Mouse (Mus musculus) midbrain, embryonic 16.5 days (tissue): Measurements from ENCODE around the gene Gmppa. TPM values are rescaled to one million over a fixed set of nuclear protein-coding genes. Genes with fewer than 3 reads are reported as not detected.
A peak's percentile ranks its signal among the peaks of the same experiment; 100 is the strongest.

Source experiments
- ATAC-seq: fragments of 200-750 bp; cut with Nextera tagmentation; 2 replicates; pipeline ENCODE4 v1.8.0; 2017; ENCODE audit warnings: moderate TSS enrichment
- H3K27ac ChIP-seq: fragments of 300-500 bp; sonication (generic); 2 replicates; pipeline ENCODE4 v1.5.1; 2014; ENCODE audit warnings: mild to moderate bottlenecking, low read length, mixed read lengths
- H3K27me3 ChIP-seq: fragments of 300-500 bp; sonication (generic); 2 replicates; pipeline ENCODE4 v1.6.1; 2014; ENCODE audit warnings: low read depth, low read length, mixed read lengths; ENCODE audit not compliant: control insufficient read depth, insufficient read depth
- H3K36me3 ChIP-seq: fragments of 300-500 bp; sonication (generic); 2 replicates; pipeline ENCODE4 v1.6.1; 2014; ENCODE audit warnings: mild to moderate bottlenecking, low read length, moderate library complexity, mixed read lengths; ENCODE audit not compliant: control insufficient read depth, insufficient read depth
- H3K4me1 ChIP-seq: fragments of 300-500 bp; sonication (generic); 2 replicates; pipeline ENCODE4 v1.6.1; 2014; ENCODE audit warnings: mild to moderate bottlenecking, low read length, mixed read lengths; ENCODE audit not compliant: control insufficient read depth, insufficient read depth
- H3K4me2 ChIP-seq: fragments of 300-500 bp; sonication (generic); 2 replicates; pipeline ENCODE4 v1.6.1; 2014; ENCODE audit warnings: mild to moderate bottlenecking, low read length, mixed read lengths
- H3K4me3 ChIP-seq: fragments of 300-500 bp; sonication (generic); 2 replicates; pipeline ENCODE4 v1.5.1; 2014; ENCODE audit warnings: low read depth, mild to moderate bottlenecking, low read length, moderate library complexity, mixed read lengths
- H3K9ac ChIP-seq: fragments of 300-500 bp; sonication (generic); 2 replicates; pipeline ENCODE4 v1.6.1; 2014; ENCODE audit warnings: low read depth, low read length, mixed read lengths
- H3K9me3 ChIP-seq: fragments of 300-500 bp; sonication (generic); replicated peaks from 2 replicates; pipeline ENCODE4 v1.6.1; 2014; ENCODE audit warnings: mild to moderate bottlenecking, low read length, mixed read lengths; ENCODE audit not compliant: control insufficient read depth, poor library complexity, severe bottlenecking
- WGBS: fragments of 180-500 bp; shearing (Covaris S2); extraction: QIAGEN DNeasy Blood & Tissue Kit; methylation state at CpG from one replicate; pipeline ENCODE4 v1.1.7; 2014; 5-methylcytosine and 5-hydroxymethylcytosine counted together
- polyA plus RNA-seq: library from polyadenylated mRNA; unstranded; fragments of >200 nt; fragmentation: Nextera tagmentation; extraction: Ambion mirVana; gene quantifications from 2 replicates; pipeline ENCODE4 v1.2.1, GENCODE M21; 2015

The Gmppa gene
- polyA plus RNA-seq, 1 experiment from 2014 or later = 81.3 TPM

DNA sequence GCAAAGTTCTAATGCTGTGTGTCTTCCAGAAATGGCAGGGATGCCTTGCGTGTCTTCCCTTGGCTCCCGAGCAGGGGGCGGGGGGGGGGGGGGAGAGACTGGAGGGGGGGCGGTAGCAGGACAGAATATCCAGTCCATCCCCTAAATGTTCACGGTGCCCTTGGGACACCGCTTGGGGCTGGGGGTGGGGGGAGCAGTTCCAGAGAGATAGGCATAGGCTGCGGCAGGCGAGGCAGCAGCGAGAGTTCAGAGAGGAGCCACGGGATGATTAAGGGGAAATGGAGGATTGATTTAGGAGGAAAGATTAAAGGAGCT, 21.9 kb downstream of the Gmppa start:
- H3K27me3 ChIP-seq = no peaks in the 10 kb centered on the region
- peaks cover 28% of the 10 kb centered on the region for H3K4me1 ChIP-seq
- peak overlapping the region; percentile 78 for H3K27ac ChIP-seq
- peak overlapping the region; percentile 58 for H3K9ac ChIP-seq
- under 1% methylated on average over 7 of the region's 10 CpGs for WGBS
- peak overlapping the region; percentile 56 for H3K4me2 ChIP-seq
- no peak overlapping the region; the same call in 1 of the 2 replicates for H3K4me3 ChIP-seq
- peak; percentile 40 for ATAC-seq
- H3K9me3 ChIP-seq = no peaks in the 10 kb centered on the region
- H3K36me3 ChIP-seq = no peaks in the 10 kb centered on the region

DNA sequence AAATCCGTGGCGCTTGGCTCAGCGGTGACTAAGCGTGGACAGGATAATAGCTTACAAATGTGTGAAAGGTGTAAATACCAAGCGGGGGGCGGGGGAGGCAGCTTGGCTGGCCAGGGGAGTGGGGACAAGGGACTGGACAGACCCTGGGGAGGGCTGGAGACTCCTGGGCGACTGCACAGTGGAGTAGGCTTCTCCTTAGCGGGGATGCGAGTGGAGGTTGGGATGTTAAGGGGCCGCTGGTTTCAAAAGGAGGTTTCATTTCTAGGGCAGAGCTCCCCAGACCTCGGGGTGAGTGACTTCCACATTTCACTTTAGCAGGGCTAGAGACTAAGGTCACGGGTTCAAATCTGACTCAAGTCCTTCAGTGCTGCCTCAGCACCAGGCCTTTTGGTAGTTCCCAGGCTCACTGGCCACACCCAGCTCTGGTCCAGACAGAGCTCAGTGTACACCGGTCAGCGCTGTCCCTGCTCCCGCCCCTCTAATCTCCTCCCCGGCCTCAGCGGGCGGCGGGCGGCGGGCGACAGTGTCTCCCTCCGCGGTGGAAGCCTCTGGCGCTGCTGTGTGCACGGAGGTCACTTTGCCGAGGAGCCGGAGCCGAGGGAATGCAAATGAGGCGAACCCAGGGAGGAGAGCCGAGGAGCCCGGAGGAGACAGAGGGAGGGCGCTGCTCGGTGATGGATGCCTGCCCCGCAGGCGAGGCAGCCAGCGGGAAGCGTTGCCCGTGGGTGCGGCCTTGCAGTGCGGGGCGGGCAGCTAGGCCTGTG, 22.5 kb downstream of the Gmppa start:
- Histone ChIP-seq H3K9me3 (no peaks in the 10 kb centered on the region), H3K36me3 (no peaks in the 10 kb centered on the region), H3K4me3 (peak overlapping the region; percentile 28), H3K27me3 (no peaks in the 10 kb centered on the region), H3K9ac (peak overlapping the region; percentile 58), H3K4me1 (peaks cover 28% of the 10 kb centered on the region), H3K27ac (peak overlapping the region; percentile 78), H3K4me2 (peak overlapping the region; percentile 56)
- WGBS = 3% methylated on average over 41 of the region's 42 CpGs
- ATAC-seq = peak; percentile 69

GRCm38 (mm10) chr1:75458789-75459684, 23.3 kb downstream of the Gmppa start:
- Histone ChIP-seq H3K4me2 (peak overlapping the region; percentile 56), H3K36me3 (no peaks in the 10 kb centered on the region), H3K4me1 (peaks cover 32% of the 10 kb centered on the region), H3K27me3 (no peaks in the 10 kb centered on the region), H3K9ac (peak overlapping the region; percentile 58), H3K9me3 (no peaks in the 10 kb centered on the region), H3K4me3 (peak overlapping the region; percentile 28), H3K27ac (peak overlapping the region; percentile 78)
- 16% methylated on average over 23 of the region's 23 CpGs for WGBS
- no peak for ATAC-seq

GRCm38 (mm10) chr1:75460297-75460696, 24.6 kb downstream of the Gmppa start:
- H3K36me3 ChIP-seq = no peaks in the 10 kb centered on the region
- no peaks in the 10 kb centered on the region for H3K9me3 ChIP-seq
- WGBS = 70% methylated on average over 7 of the region's 7 CpGs
- H3K27ac ChIP-seq = no peak overlapping the region
- H3K9ac ChIP-seq = no peak overlapping the region
- no peak overlapping the region for H3K4me2 ChIP-seq
- peaks cover 32% of the 10 kb centered on the region for H3K4me1 ChIP-seq
- no peak overlapping the region for H3K4me3 ChIP-seq
- H3K27me3 ChIP-seq = no peaks in the 10 kb centered on the region
- ATAC-seq = no peak

- H3K4me3 ChIP-seq = no peak overlapping the region
- H3K36me3 ChIP-seq = no peaks in the 10 kb centered on the region
- no peaks in the 10 kb centered on the region for H3K9me3 ChIP-seq
- H3K27ac ChIP-seq = 0 out of 2 replicates have a peak overlapping the region, but pooled peaks have one; percentile 0
- H3K27me3 ChIP-seq = no peaks in the 10 kb centered on the region
- no peak overlapping the region for H3K9ac ChIP-seq
- no peak for ATAC-seq
- peaks cover 28% of the 10 kb centered on the region for H3K4me1 ChIP-seq
- 42% methylated on average over 1 of the region's 1 CpGs for WGBS
- H3K4me2 ChIP-seq = no peak overlapping the region
Observed at GRCm38 (mm10) chr1:75462636-75463035, 26.9 kb downstream of the Gmppa start.

DNA sequence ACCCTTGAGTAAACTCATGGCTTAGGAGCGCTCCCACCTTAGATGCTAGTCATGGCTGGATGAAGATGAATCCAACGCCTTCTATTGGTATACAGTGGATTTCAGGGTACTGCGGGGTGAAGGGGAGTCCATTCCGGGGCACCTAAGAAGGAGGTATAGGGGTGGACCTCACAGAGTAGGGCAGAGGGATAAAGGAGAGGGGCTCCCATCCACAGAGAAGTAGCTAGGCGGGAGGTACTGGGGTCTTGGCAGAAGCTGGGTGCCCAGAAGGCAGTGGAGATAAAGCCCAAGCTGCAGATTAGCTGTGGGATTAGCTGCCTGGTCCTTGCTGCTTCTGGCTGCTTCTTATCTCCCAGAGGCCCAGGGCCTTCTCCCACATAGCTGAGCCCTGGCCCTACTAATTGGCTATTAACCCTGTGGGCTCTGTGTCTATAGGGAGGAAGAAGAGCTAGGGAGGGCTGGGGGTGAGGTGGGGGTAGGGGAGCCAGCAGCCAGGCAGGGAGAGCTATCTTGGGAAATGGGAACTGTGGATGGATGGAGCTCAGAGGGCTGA, 28.0 kb downstream of the Gmppa start:
- Histone ChIP-seq H3K36me3 (no peaks in the 10 kb centered on the region), H3K4me3 (no peak overlapping the region), H3K4me1 (peaks cover 17% of the 10 kb centered on the region), H3K27me3 (no peaks in the 10 kb centered on the region), H3K4me2 (no peak overlapping the region), H3K9me3 (no peaks in the 10 kb centered on the region), H3K27ac (peak overlapping the region; percentile 11), H3K9ac (peak overlapping the region; percentile 49)
- ATAC-seq = peak; percentile 58
- 52% methylated on average over 5 of the region's 5 CpGs for WGBS

DNA sequence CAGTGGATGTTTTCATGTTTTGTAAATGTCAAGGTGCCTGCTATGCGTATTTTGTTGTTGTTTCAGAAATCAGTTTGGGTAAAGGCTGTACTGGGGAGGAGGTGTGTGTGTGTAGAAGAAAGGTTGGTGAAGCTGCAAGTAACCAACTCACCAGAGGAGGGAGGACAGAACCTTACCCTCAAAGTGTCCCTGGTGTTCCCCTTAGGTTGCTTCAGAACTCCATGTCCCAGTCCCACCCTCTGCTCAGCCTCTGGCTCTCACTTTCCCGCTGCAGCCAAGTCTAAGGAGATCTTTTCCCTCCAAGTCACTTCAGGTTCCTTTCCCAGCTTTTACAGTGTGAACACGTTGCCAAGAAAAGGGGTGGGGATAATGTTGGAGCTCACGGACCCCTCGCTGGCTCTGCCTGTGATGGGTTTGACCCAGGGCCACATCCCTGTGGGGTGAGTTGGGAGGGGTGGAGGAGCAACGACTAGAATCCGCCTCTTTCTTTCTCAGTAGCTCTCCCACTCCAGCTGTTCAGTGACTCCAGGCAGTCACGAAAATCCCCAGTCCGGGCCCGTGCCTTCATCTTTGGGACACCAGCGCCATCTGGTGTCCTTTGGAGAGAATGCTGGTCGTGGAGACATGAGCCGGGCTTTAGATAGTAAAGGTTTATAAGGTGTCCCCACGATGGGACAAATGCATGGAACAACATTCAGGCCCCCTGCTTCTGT, 31.6 kb downstream of the Gmppa start:
- Histone ChIP-seq H3K36me3 (0 out of 2 replicates have a peak, but pooled peaks cover 2% of the 10 kb centered on the region), H3K9me3 (no peaks in the 10 kb centered on the region), H3K4me1 (peaks cover 12% of the 10 kb centered on the region), H3K27ac (0 out of 2 replicates have a peak overlapping the region, but pooled peaks have one; percentile 1), H3K27me3 (no peaks in the 10 kb centered on the region), H3K4me3 (no peak overlapping the region), H3K4me2 (0 out of 2 replicates have a peak overlapping the region, but pooled peaks have one; percentile 22), H3K9ac (no peak overlapping the region)
- 4% methylated on average over 14 of the region's 14 CpGs for WGBS
- peak; percentile 76 for ATAC-seq

DNA sequence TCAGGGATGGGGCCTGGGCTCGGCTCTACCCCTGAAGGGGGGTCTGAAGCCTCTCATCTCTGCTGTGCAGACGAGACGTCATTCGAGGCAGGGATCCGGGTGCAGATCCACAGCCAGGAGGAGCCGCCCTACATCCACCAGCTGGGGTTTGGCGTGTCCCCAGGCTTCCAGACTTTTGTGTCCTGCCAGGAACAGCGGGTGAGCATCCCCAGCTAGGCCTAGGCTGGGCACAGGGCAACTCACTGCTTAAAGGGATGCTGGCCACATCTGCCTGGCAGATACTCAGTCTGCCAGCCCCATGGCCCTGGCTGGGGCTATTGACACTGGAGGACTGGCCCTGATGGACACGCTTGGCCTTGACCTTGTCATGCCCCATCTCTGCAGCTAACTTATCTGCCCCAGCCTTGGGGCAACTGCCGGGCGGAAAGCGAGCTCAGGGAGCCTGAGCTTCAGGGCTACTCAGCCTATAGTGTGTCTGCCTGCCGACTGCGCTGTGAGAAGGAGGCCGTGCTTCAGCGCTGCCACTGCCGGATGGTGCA, 33.6 kb downstream of the Gmppa start:
- 83% methylated on average over 17 of the region's 17 CpGs for WGBS
- ATAC-seq = no peak

More for the DNA sequence above, 33.6 kb downstream of the Gmppa start:
- no peak overlapping the region for H3K4me2 ChIP-seq
- H3K27ac ChIP-seq = no peak overlapping the region
- peaks cover 9% of the 10 kb centered on the region for H3K4me1 ChIP-seq
- H3K9me3 ChIP-seq = no peaks in the 10 kb centered on the region
- H3K4me3 ChIP-seq = no peak overlapping the region
- H3K27me3 ChIP-seq = no peaks in the 10 kb centered on the region
- H3K9ac ChIP-seq = no peak overlapping the region
- peaks cover 13% of the 10 kb centered on the region; the same call in 1 of the 2 replicates for H3K36me3 ChIP-seq
